Mouse (Mus musculus): Measurements from ENCODE around the gene Rrp9.

DNA sequence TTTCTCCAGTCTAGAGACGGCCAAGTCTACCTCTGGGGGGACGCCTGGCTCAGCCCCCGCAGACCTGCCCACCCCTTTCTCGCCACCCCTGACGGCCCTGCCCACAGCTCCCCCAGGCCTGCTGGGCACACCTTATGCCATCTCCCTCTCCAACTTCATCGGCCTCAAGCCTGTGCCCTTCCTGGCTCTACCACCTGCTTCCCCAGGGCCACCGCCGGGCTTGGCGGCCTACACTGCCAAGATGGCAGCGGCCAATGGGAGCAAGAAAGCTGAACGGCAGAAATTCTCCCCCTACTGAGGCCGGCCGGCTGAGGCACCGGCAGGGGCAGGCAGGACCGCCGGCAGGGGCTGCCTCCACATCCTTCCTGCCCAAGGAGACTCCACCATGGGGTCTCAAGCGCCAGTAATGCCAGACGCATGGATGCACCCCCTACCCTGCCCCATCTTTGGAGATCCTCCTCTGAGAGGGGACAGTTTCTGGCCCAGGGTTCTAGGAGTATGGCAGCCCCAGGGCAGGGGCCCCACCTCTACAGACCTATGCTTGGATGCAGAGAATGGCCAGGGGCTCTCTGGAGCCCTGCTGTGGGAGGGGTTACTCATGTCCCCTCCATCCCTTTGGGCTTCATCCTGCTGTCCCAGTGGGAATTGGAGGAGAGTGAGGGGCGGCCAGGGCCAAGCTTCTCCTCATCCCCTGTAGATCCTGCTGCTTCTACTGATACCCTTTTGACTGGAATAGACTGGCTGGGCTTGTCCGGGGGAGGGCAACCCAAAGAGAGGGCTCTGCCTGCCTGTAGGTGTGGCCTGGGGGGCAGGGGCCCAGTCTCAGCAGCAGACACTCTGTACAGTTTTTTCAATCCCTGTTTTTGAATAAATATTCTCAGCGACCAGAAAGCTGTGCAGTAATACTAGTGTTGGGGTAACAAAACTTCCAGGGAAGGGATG, 12.4 kb upstream of the Rrp9 start:
- TF ChIP-seq CTCF (IDR thresholded peaks at IDR 0.05; ENCODE audit: extremely low read depth, insufficient read depth, low read length): no peak
- no peak for TF ChIP-seq POLR2A (IDR thresholded peaks at IDR 0.05; ENCODE audit: extremely low read depth, insufficient read depth, low read length)
